Mouse (Mus musculus): Measurements from ENCODE around the gene Zfp61.

DNA sequence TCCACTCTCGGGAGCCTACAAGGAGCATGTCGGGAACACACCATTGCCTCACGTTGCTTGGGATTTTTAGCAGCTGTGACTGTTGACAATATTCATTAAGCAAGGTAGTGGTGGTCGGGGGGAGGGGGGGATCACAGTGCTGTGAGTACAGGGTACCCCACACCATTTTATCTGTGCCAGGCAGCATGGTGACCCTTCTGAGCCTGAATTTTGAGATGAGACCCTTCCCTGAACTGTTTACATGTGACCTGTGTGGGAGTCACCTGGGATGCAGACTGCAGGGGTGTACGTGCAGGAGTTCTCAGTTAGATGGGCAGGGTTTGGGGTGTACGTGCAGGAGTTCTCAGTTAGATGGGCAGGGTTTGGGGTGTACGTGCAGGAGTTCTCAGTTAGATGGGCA, 4.6 kb downstream of the Zfp61 start:
- TF ChIP-seq POLR2A (IDR thresholded peaks at IDR 0.05; ENCODE audit: low read depth, low read length): no peak
- TF ChIP-seq CTCF (IDR thresholded peaks at IDR 0.05; ENCODE audit: borderline replicate concordance, insufficient read depth, low read length): no peak
